Mouse (Mus musculus): Measurements from ENCODE around the gene Olfr1377. TPM values are rescaled to one million over a fixed set of nuclear protein-coding genes. Genes with fewer than 3 reads are reported as not detected.

Gene Olfr1377
- total RNA-seq, 2 experiments from 2014 or later, result not detected

Other genes starting within 250 kb of the Olfr1377 start
- gene Zfp354c, start 154.2 kb upstream of the Olfr1377 start, total RNA-seq (2021), result 10 to 100 TPM; 88.7 to 90.6 TPM
- gene Zfp879, start 140.4 kb upstream of the Olfr1377 start, total RNA-seq (2021), result 1 to 10 TPM; 4.1 to 4.4 TPM
- gene Grm6, start 131.3 kb upstream of the Olfr1377 start, total RNA-seq (2021), result not detected
- 1 to 10 TPM; 6.9 to 8.4 TPM for gene Zfp454, start 94.3 kb upstream of the Olfr1377 start, total RNA-seq (2021)
- gene Zfp2, start 65.8 kb upstream of the Olfr1377 start, total RNA-seq (2021), result 10 to 100 TPM; 33.7 to 39.2 TPM
- 1 to 10 TPM; 6.1 to 7.6 TPM for gene Zfp354b, start 50.3 kb upstream of the Olfr1377 start, total RNA-seq (2021)
- gene 4933414I15Rik, start 38.2 kb upstream of the Olfr1377 start, total RNA-seq (2021), result not detected
- gene Prop1, start 28.2 kb upstream of the Olfr1377 start, total RNA-seq (2021), result not detected
- not detected for gene Olfr1378, start 15.4 kb upstream of the Olfr1377 start, total RNA-seq (2021)
- gene Olfr51, start 21.6 kb downstream of the Olfr1377 start, total RNA-seq (2021), result not detected
- not detected for gene Olfr54, start 32.3 kb downstream of the Olfr1377 start, total RNA-seq (2021)
- not detected for gene Olfr1375, start 66.1 kb downstream of the Olfr1377 start, total RNA-seq (2021)
- 10 to 100 TPM; 11.1 to 11.2 TPM for gene Zfp354a, start 77.3 kb downstream of the Olfr1377 start, total RNA-seq (2021)
- not detected for gene Gm12569, start 238.5 kb downstream of the Olfr1377 start, total RNA-seq (2021)